Mouse (Mus musculus) heart, postnatal 0 days (tissue): Measurements from ENCODE around the gene Ctsf. TPM values are rescaled to one million over a fixed set of nuclear protein-coding genes. Genes with fewer than 3 reads are reported as not detected.
A peak's percentile ranks its signal among the peaks of the same experiment; 100 is the strongest.

ENCODE experiments used
- ATAC-seq: fragments of 200-750 bp; cut with Nextera tagmentation; 2 replicates; pipeline ENCODE4 v1.8.0; 2017; ENCODE audit warnings: low read depth, moderate number of reproducible peaks, moderate library complexity; ENCODE audit not compliant: insufficient read depth
- DNase-seq: peaks from one replicate; pipeline ENCODE4 v3.0.0-alpha.2; 2016; ENCODE audit warnings: low spot score
- H3K27ac ChIP-seq: fragments of 300-500 bp; sonication (generic); 2 replicates; pipeline ENCODE4 v1.5.1; 2014; ENCODE audit warnings: low read depth, mild to moderate bottlenecking
- H3K27me3 ChIP-seq: fragments of 300-500 bp; sonication (generic); 2 replicates; pipeline ENCODE4 v1.6.1; 2014; ENCODE audit warnings: low read length, mixed read lengths; ENCODE audit not compliant: control insufficient read depth, insufficient read depth
- H3K36me3 ChIP-seq: fragments of 300-500 bp; sonication (generic); replicated peaks from 2 replicates; pipeline ENCODE4 v1.6.1; 2014; ENCODE audit warnings: low read length, mixed read lengths; ENCODE audit not compliant: control insufficient read depth, insufficient read depth
- H3K4me1 ChIP-seq: fragments of 300-500 bp; sonication (generic); 2 replicates; pipeline ENCODE4 v1.6.1; 2014; ENCODE audit warnings: antibody characterized with exemption; ENCODE audit not compliant: control insufficient read depth, insufficient read depth
- H3K4me2 ChIP-seq: fragments of 300-500 bp; sonication (generic); 2 replicates; pipeline ENCODE4 v1.6.1; 2014; ENCODE audit warnings: low read depth, mild to moderate bottlenecking, low read length, moderate library complexity
- H3K4me3 ChIP-seq: fragments of 300-500 bp; sonication (generic); 2 replicates; pipeline ENCODE4 v1.5.1; 2014; ENCODE audit warnings: low read depth, low read length
- H3K9ac ChIP-seq: fragments of 300-500 bp; sonication (generic); replicated peaks from 2 replicates; pipeline ENCODE4 v1.6.1; 2014; ENCODE audit warnings: low read depth, low read length, mixed read lengths
- H3K9me3 ChIP-seq: fragments of 300-500 bp; sonication (generic); replicated peaks from 2 replicates; pipeline ENCODE4 v1.6.1; 2016; ENCODE audit warnings: low read length; ENCODE audit not compliant: control insufficient read depth
- CTCF ChIP-seq: IDR thresholded peaks from 2 replicates; pipeline ENCODE4 v1.5.1; 2016; ENCODE audit warnings: antibody characterized with exemption, control low read depth, low read depth
- EP300 ChIP-seq: IDR thresholded peaks from 2 replicates; pipeline ENCODE4 v1.6.1; 2016; ENCODE audit warnings: antibody characterized with exemption, low read depth
- WGBS: fragments of 180-500 bp; shearing (Covaris S2); extraction: QIAGEN DNeasy Blood & Tissue Kit; methylation state at CpG from one replicate; pipeline ENCODE4 v1.1.7; 2014; 5-methylcytosine and 5-hydroxymethylcytosine counted together
- polyA plus RNA-seq: library from polyadenylated mRNA; unstranded; fragments of >200 nt; fragmentation: Nextera tagmentation; extraction: Ambion mirVana; gene quantifications from 2 replicates; pipeline ENCODE4 v1.2.1, GENCODE M21; 2015
- total RNA-seq: library from RNA; depleted of rRNA; stranded (reverse); fragments of >200 nt; gene quantifications from 2 replicates; pipeline ENCODE4 v1.2.3, GENCODE M21; 2014; ENCODE audit warnings: low replicate concordance; rRNA removed

The Ctsf gene
- total and polyA plus RNA-seq, 2 experiments from 2014 or later: 39.7 to 49.5 TPM

DNA sequence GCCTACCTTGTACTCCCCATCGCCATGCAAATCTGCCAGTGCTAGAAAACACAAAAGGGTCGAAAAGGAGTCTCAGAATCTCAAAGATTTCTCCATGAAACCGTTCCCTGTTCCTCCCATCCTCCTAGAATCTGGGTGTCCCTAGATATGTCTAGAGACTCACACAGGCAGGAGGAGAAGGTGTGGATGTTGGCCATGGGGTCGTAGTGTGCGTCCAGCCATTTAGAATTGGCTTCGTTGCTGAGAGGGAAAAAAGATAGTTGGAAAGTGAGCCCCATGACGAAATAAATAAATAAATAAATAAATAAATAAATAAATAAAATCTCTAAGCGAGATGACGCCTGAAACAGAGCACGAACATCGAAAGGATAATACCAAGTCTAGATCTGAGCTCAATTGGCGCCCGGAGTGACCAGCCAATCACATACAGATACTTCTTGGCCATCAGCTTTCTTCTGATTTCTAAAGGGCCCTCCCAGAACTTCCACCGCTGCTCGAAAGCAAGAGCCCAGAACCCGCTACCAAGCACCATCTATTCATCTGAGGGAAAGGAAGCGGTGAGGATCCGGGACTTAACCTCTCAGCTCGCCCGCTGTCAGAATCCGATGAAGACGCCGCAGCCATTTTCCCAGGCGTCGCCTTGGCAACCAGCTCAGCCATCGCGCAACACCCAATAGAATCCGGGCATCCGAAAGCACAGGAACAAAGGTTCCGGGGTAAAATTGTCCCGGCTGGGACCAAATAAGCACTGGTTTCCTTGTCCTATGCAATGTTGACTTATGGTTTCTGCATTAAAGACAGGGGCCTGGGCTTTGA, 51.3 kb downstream of the Ctsf start, which contains the start of gene Bbs1:
Bbs1 (minus strand) TSS at position 650 of the 816 bp plus-strand sequence.
- H3K27ac ChIP-seq: no peak within 1 kb of the TSS
- no peak for TF ChIP-seq EP300
- no peak for TF ChIP-seq CTCF
- H3K4me3 ChIP-seq: peak within 1 kb of the TSS; percentile 55
- H3K4me1 ChIP-seq: no peaks in the 10 kb centered on the region; the same call in 1 of the 2 replicates
- peaks cover 32% of the 10 kb centered on the region for H3K36me3 ChIP-seq
- no peaks in the 10 kb centered on the region for H3K9me3 ChIP-seq
- WGBS: 8% methylated on average over 31 of the region's 31 CpGs
- H3K9ac ChIP-seq: peak within 1 kb of the TSS; percentile 7; the same call in 1 of the 2 replicates
- H3K27me3 ChIP-seq: no peaks in the 10 kb centered on the region
- peak within 1 kb of the TSS; percentile 65 for H3K4me2 ChIP-seq
- DNase-seq: peak; percentile 66
- peak; percentile 66; the same call in 1 of the 2 replicates for ATAC-seq

DNA sequence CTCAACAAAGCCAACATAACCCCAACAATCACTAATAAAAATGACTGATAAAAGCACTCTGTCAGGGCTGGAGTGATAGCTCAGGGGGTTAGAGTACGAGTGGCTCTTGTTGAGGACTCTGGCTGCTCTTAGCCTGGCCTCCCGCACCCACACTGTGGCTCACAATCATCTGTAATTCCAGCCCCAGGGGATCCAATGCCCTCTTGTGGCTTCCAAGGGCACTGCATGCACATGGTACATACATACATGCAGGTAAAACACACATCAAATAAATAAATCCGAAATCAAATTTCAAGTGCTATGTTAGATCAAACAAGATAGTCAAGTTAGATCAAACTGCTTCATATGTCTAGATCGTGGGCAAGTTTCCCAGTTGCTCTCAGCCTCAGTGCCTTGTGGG, 53.2 kb downstream of the Ctsf start:
- H3K4me1 ChIP-seq: no peaks in the 10 kb centered on the region; the same call in 1 of the 2 replicates
- H3K27ac ChIP-seq: no peak overlapping the region
- H3K36me3 ChIP-seq: peaks cover 43% of the 10 kb centered on the region
- no peak overlapping the region for H3K9ac ChIP-seq
- WGBS: 86% methylated on average over 4 of the region's 4 CpGs
- no peak overlapping the region for H3K4me3 ChIP-seq
- no peak overlapping the region for H3K4me2 ChIP-seq
- no peaks in the 10 kb centered on the region for H3K27me3 ChIP-seq
- H3K9me3 ChIP-seq: no peaks in the 10 kb centered on the region
- DNase-seq (no peak), ATAC-seq (no peak)
- TF ChIP-seq CTCF: peak; percentile 49
- no peak for TF ChIP-seq EP300

DNA sequence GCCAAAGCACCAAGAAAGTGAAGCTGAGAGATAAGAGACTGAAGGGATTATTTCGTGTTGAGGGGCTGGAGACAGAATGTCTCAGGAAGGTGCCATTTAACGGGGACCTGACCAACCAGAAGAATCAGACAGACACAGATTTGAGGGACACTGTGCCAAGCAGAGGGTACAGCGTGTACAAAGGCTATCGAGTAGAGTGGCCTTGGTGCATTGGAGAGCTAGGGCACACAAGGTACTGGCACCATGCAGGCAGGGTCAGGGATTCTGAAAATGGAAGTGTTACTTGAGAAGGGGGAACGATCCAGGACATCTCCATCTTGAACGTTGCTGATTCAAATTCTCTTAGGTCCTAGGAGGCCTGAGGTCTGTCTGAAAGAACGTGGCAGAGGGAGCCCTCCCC, 54.4 kb downstream of the Ctsf start:
- no peak overlapping the region for H3K9ac ChIP-seq
- no peaks in the 10 kb centered on the region for H3K27me3 ChIP-seq
- DNase-seq (no peak), ATAC-seq (no peak)
- H3K4me1 ChIP-seq: no peaks in the 10 kb centered on the region; the same call in 1 of the 2 replicates
- no peak overlapping the region for H3K27ac ChIP-seq
- no peaks in the 10 kb centered on the region for H3K9me3 ChIP-seq
- no peak overlapping the region for H3K4me3 ChIP-seq
- H3K4me2 ChIP-seq: no peak overlapping the region
- WGBS: 86% methylated on average over 7 of the region's 7 CpGs
- no peak for TF ChIP-seq CTCF
- no peak for TF ChIP-seq EP300
- H3K36me3 ChIP-seq: peaks cover 56% of the 10 kb centered on the region

Other genes with a start within 250 kb of the Ctsf start
- gene Lrfn4, start 239.5 kb upstream of the Ctsf start, total RNA-seq: 32.2 and 45.8 TPM in 2 replicates
- 1.7 and 1.9 TPM in 2 replicates for gene Lrfn4, start 239.5 kb upstream of the Ctsf start, polyA plus RNA-seq
- gene Rce1, start 229.5 kb upstream of the Ctsf start, total RNA-seq: 60.6 and 64.6 TPM in 2 replicates
- gene Rce1, start 229.5 kb upstream of the Ctsf start, polyA plus RNA-seq: 24.8 and 25.6 TPM in 2 replicates
- 0.43 TPM in 1 of 2 replicates, not detected in the other for gene Gm960, start 156.5 kb upstream of the Ctsf start, total RNA-seq
- 0.54 and 1.6 TPM in 2 replicates for gene Gm960, start 156.5 kb upstream of the Ctsf start, polyA plus RNA-seq
- gene Sptbn2, start 144.0 kb upstream of the Ctsf start, total RNA-seq: 0.04 TPM in 2 replicates
- gene Sptbn2, start 144.0 kb upstream of the Ctsf start, polyA plus RNA-seq: 0.05 and 0.12 TPM in 2 replicates
- gene Rbm4b, start 98.6 kb upstream of the Ctsf start, total RNA-seq: 9.3 and 30.2 TPM in 2 replicates
- gene Rbm4b, start 98.6 kb upstream of the Ctsf start, polyA plus RNA-seq: 20.3 and 22.5 TPM in 2 replicates
- gene Rbm4, start 61.2 kb upstream of the Ctsf start, total RNA-seq: 63.4 and 75.1 TPM in 2 replicates
- 40.8 and 43.9 TPM in 2 replicates for gene Rbm4, start 61.2 kb upstream of the Ctsf start, polyA plus RNA-seq
- gene Gm21992, start 43.5 kb upstream of the Ctsf start, total RNA-seq: 3.7 and 12.4 TPM in 2 replicates
- gene Gm21992, start 43.5 kb upstream of the Ctsf start, polyA plus RNA-seq: 17.6 and 21.6 TPM in 2 replicates
- gene Rbm14, start 43.5 kb upstream of the Ctsf start, total RNA-seq: 25.3 and 28.1 TPM in 2 replicates
- 21.2 and 24.9 TPM in 2 replicates for gene Rbm14, start 43.5 kb upstream of the Ctsf start, polyA plus RNA-seq
- gene Ccs, start 15.8 kb upstream of the Ctsf start, total RNA-seq: 23.2 and 58.6 TPM in 2 replicates
- 41.8 and 42.1 TPM in 2 replicates for gene Ccs, start 15.8 kb upstream of the Ctsf start, polyA plus RNA-seq
- not detected in 2 replicates for gene Ccdc87, start 15.8 kb upstream of the Ctsf start, total RNA-seq
- 0.08 and 0.10 TPM in 2 replicates for gene Ccdc87, start 15.8 kb upstream of the Ctsf start, polyA plus RNA-seq
- 0.95 and 1.2 TPM in 2 replicates for gene Actn3, start 22.8 kb downstream of the Ctsf start, total RNA-seq
- 0.72 and 0.78 TPM in 2 replicates for gene Actn3, start 22.8 kb downstream of the Ctsf start, polyA plus RNA-seq
- gene Zdhhc24, start 23.5 kb downstream of the Ctsf start, total RNA-seq: 8.7 and 11.6 TPM in 2 replicates
- 5.9 TPM in 2 replicates for gene Zdhhc24, start 23.5 kb downstream of the Ctsf start, polyA plus RNA-seq
- 5.4 and 5.8 TPM in 2 replicates for gene Bbs1, start 51.5 kb downstream of the Ctsf start, total RNA-seq
- gene Bbs1, start 51.5 kb downstream of the Ctsf start, polyA plus RNA-seq: 1.1 and 1.4 TPM in 2 replicates
- gene Dpp3, start 73.2 kb downstream of the Ctsf start, total RNA-seq: 60.1 and 116 TPM in 2 replicates
- 40.8 and 44.3 TPM in 2 replicates for gene Dpp3, start 73.2 kb downstream of the Ctsf start, polyA plus RNA-seq
- gene Peli3, start 88.0 kb downstream of the Ctsf start, total RNA-seq: 0.76 TPM in 1 of 2 replicates, not detected in the other
- gene Peli3, start 88.0 kb downstream of the Ctsf start, polyA plus RNA-seq: 0.27 and 0.31 TPM in 2 replicates
- gene Mrpl11, start 107.0 kb downstream of the Ctsf start, total RNA-seq: 35.0 and 61.4 TPM in 2 replicates
- 128 and 131 TPM in 2 replicates for gene Mrpl11, start 107.0 kb downstream of the Ctsf start, polyA plus RNA-seq
- 0.15 TPM in 1 of 2 replicates, not detected in the other for gene Npas4, start 135.2 kb downstream of the Ctsf start, total RNA-seq
- gene Npas4, start 135.2 kb downstream of the Ctsf start, polyA plus RNA-seq: 0.03 TPM in 1 of 2 replicates, not detected in the other
- gene Slc29a2, start 168.7 kb downstream of the Ctsf start, total RNA-seq: 13.8 and 17.3 TPM in 2 replicates
- 11.5 and 11.7 TPM in 2 replicates for gene Slc29a2, start 168.7 kb downstream of the Ctsf start, polyA plus RNA-seq
- 46.2 and 58.3 TPM in 2 replicates for gene B4gat1, start 183.7 kb downstream of the Ctsf start, total RNA-seq
- 47.4 and 48.2 TPM in 2 replicates for gene B4gat1, start 183.7 kb downstream of the Ctsf start, polyA plus RNA-seq
- 1.7 TPM in 1 of 2 replicates, not detected in the other for gene AC124502.3, start 183.8 kb downstream of the Ctsf start, total RNA-seq
- 0.97 and 1.4 TPM in 2 replicates for gene AC124502.3, start 183.8 kb downstream of the Ctsf start, polyA plus RNA-seq
- gene Brms1, start 186.2 kb downstream of the Ctsf start, total RNA-seq: 1.9 and 13.6 TPM in 2 replicates
- 20.0 and 20.4 TPM in 2 replicates for gene Brms1, start 186.2 kb downstream of the Ctsf start, polyA plus RNA-seq
- 3.1 and 3.2 TPM in 2 replicates for gene Rin1, start 195.4 kb downstream of the Ctsf start, total RNA-seq
- gene Rin1, start 195.4 kb downstream of the Ctsf start, polyA plus RNA-seq: 0.97 and 1.3 TPM in 2 replicates
- gene Cd248, start 212.9 kb downstream of the Ctsf start, total RNA-seq: 19.8 and 24.4 TPM in 2 replicates
- 7.8 and 8.8 TPM in 2 replicates for gene Cd248, start 212.9 kb downstream of the Ctsf start, polyA plus RNA-seq
- gene Tmem151a, start 230.4 kb downstream of the Ctsf start, total RNA-seq: 2.6 and 4.3 TPM in 2 replicates
- gene Tmem151a, start 230.4 kb downstream of the Ctsf start, polyA plus RNA-seq: 3.0 and 3.3 TPM in 2 replicates
- gene Yif1a, start 233.4 kb downstream of the Ctsf start, total RNA-seq: 160 and 168 TPM in 2 replicates
- gene Yif1a, start 233.4 kb downstream of the Ctsf start, polyA plus RNA-seq: 109 and 120 TPM in 2 replicates
- 5.6 TPM in 1 of 2 replicates, not detected in the other for gene Cnih2, start 243.4 kb downstream of the Ctsf start, total RNA-seq
- 1.1 and 1.2 TPM in 2 replicates for gene Cnih2, start 243.4 kb downstream of the Ctsf start, polyA plus RNA-seq